Mouse (Mus musculus) midbrain, embryonic 14.5 days (tissue): ENCODE results near the gene Bcl6. TPM values are rescaled to one million over a fixed set of nuclear protein-coding genes. Genes with fewer than 3 reads are reported as not detected.

Experiments
- ATAC-seq: fragments of 200-750 bp; cut with Nextera tagmentation; 2 replicates; pipeline ENCODE4 v1.8.0; 2017; ENCODE audit warnings: moderate number of reproducible peaks, moderate library complexity; ENCODE audit not compliant: low FRiP score, low TSS enrichment
- DNase-seq: peaks from one replicate; pipeline ENCODE4 v3.0.0-alpha.2; 2015
- H3K27ac ChIP-seq: fragments of 300-500 bp; sonication (generic); replicated peaks from 2 replicates; pipeline ENCODE4 v1.5.1; 2014; ENCODE audit warnings: mild to moderate bottlenecking, low read depth, low read length, moderate library complexity
- H3K27me3 ChIP-seq: fragments of 300-500 bp; sonication (generic); 2 replicates; pipeline ENCODE4 v1.6.1; 2014; ENCODE audit warnings: low read length, control low read depth, mixed read lengths; ENCODE audit not compliant: control insufficient read depth, insufficient read depth
- H3K36me3 ChIP-seq: fragments of 300-500 bp; sonication (generic); 2 replicates; pipeline ENCODE4 v1.6.1; 2014; ENCODE audit warnings: low read length, control low read depth; ENCODE audit not compliant: control insufficient read depth, insufficient read depth
- H3K4me1 ChIP-seq: fragments of 300-500 bp; sonication (generic); 2 replicates; pipeline ENCODE4 v1.6.1; 2014; ENCODE audit warnings: mild to moderate bottlenecking, antibody characterized with exemption, low read length, control low read depth; ENCODE audit not compliant: control insufficient read depth, insufficient read depth
- H3K4me2 ChIP-seq: fragments of 300-500 bp; sonication (generic); 2 replicates; pipeline ENCODE4 v1.6.1; 2014; ENCODE audit warnings: mild to moderate bottlenecking, low read length, moderate library complexity
- H3K4me3 ChIP-seq: fragments of 300-500 bp; sonication (generic); replicated peaks from 2 replicates; pipeline ENCODE4 v1.5.1; 2014; ENCODE audit warnings: low read depth, low read length
- H3K9ac ChIP-seq: fragments of 300-500 bp; sonication (generic); replicated peaks from 2 replicates; pipeline ENCODE4 v1.6.1; 2014; ENCODE audit warnings: mild to moderate bottlenecking, low read length, moderate library complexity
- H3K9me3 ChIP-seq: fragments of 300-500 bp; sonication (generic); 2 replicates; pipeline ENCODE4 v1.6.1; 2016; ENCODE audit warnings: low read length, control low read depth, mixed read lengths; ENCODE audit not compliant: control insufficient read depth
- WGBS: fragments of 180-500 bp; shearing (Covaris S2); extraction: QIAGEN DNeasy Blood & Tissue Kit; methylation state at CpG from one replicate; pipeline ENCODE4 v1.1.7; 2014; 5-methylcytosine and 5-hydroxymethylcytosine counted together
- polyA plus RNA-seq: library from polyadenylated mRNA; unstranded; fragments of >200 nt; fragmentation: Nextera tagmentation; extraction: Ambion mirVana; gene quantifications from 2 replicates; pipeline ENCODE4 v1.2.1, GENCODE M21; 2014

Bcl6 gene
- polyA plus RNA-seq, 1 experiment from 2014 or later = 0.26 TPM

- ATAC-seq = no peak
- 75% methylated on average over 1 of the region's 1 CpGs for WGBS
- H3K4me1 ChIP-seq = no peaks in the 10 kb centered on the region
- H3K27me3 ChIP-seq = no peaks in the 10 kb centered on the region
- DNase-seq = no peak
- H3K27ac ChIP-seq = no peak overlapping the region
- no peak overlapping the region for H3K4me2 ChIP-seq
- H3K36me3 ChIP-seq = no peaks in the 10 kb centered on the region
- H3K4me3 ChIP-seq = no peak overlapping the region
- no peak overlapping the region for H3K9ac ChIP-seq
- H3K9me3 ChIP-seq = no peaks in the 10 kb centered on the region
These were observed 33.1 kb upstream of the Bcl6 start for GRCm38 (mm10) chr16:24021722-24022121.

GRCm38 (mm10) chr16:24016742-24017141 lies 28.1 kb upstream of the Bcl6 start:
- DNase-seq = no peak
- H3K9ac ChIP-seq = no peak overlapping the region
- WGBS = 69% methylated on average over 5 of the region's 5 CpGs
- no peak overlapping the region for H3K27ac ChIP-seq
- H3K4me1 ChIP-seq = no peaks in the 10 kb centered on the region
- no peaks in the 10 kb centered on the region for H3K9me3 ChIP-seq
- H3K27me3 ChIP-seq = no peaks in the 10 kb centered on the region
- ATAC-seq = no peak
- H3K4me2 ChIP-seq = no peak overlapping the region
- no peaks in the 10 kb centered on the region for H3K36me3 ChIP-seq
- no peak overlapping the region for H3K4me3 ChIP-seq

DNA sequence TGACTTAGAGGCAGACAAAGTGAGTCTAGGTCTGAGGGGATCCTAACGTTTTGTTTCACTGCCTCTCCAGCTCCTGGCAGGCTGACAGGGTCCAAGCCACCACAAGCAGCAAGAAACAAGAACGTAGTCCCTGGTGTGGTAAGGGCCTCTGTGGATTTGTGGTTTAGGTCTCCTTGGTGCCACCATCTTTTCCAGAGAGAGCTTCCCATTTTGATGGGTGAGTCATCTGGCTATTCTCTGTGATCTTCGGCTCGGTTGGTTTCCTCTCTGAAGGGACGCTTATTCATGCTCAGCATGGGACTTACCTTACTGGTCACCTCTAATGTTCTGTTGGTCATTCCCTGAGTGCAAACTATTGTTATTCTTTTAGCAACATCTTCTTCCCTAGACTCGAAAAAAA lies 27.6 kb upstream of the Bcl6 start:
- no peak for DNase-seq
- H3K27me3 ChIP-seq = no peaks in the 10 kb centered on the region
- WGBS = 39% methylated on average over 6 of the region's 6 CpGs
- H3K27ac ChIP-seq = no peak overlapping the region
- no peak for ATAC-seq
- H3K4me3 ChIP-seq = no peak overlapping the region
- no peak overlapping the region for H3K9ac ChIP-seq
- no peaks in the 10 kb centered on the region for H3K36me3 ChIP-seq
- no peaks in the 10 kb centered on the region for H3K4me1 ChIP-seq
- no peaks in the 10 kb centered on the region for H3K9me3 ChIP-seq
- no peak overlapping the region for H3K4me2 ChIP-seq

GRCm38 (mm10) chr16:24014378-24014777 lies 25.7 kb upstream of the Bcl6 start:
- Histone ChIP-seq H3K4me1 (no peaks in the 10 kb centered on the region), H3K9me3 (no peaks in the 10 kb centered on the region), H3K4me3 (no peak overlapping the region), H3K27ac (no peak overlapping the region), H3K4me2 (no peak overlapping the region), H3K36me3 (no peaks in the 10 kb centered on the region), H3K9ac (no peak overlapping the region), H3K27me3 (no peaks in the 10 kb centered on the region)
- no peak for DNase-seq
- ATAC-seq = no peak
- 93% methylated on average over 3 of the region's 3 CpGs for WGBS

- 48% methylated on average over 3 of the region's 3 CpGs for WGBS
- no peak overlapping the region for H3K4me2 ChIP-seq
- ATAC-seq (no peak), DNase-seq (no peak)
- no peaks in the 10 kb centered on the region for H3K9me3 ChIP-seq
- no peak overlapping the region for H3K9ac ChIP-seq
- no peaks in the 10 kb centered on the region for H3K4me1 ChIP-seq
- no peak overlapping the region for H3K4me3 ChIP-seq
- no peaks in the 10 kb centered on the region for H3K27me3 ChIP-seq
- no peaks in the 10 kb centered on the region for H3K36me3 ChIP-seq
- H3K27ac ChIP-seq = no peak overlapping the region
These were observed 23.4 kb upstream of the Bcl6 start for GRCm38 (mm10) chr16:24012066-24012465.

DNA sequence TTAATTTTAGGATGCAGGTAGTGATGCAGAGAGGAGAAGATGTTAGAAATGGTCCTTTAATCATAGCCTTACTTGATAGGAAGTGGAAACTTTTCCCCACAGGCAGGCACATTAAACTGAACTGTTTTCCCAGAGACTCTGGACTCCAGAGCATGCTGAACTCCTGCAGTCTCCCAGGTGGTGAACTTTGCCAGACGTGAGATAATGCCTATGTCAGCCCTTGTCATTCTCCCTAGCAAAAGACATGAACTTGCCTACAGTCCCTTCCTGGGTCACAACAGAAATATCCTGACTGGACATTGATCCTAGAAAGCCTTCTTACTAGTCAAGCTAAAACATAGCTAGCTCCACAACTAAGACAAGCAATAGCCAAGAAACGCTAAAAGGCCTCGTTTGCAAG lies 22.7 kb upstream of the Bcl6 start:
- 82% methylated on average over 3 of the region's 3 CpGs for WGBS
- H3K9me3 ChIP-seq = no peaks in the 10 kb centered on the region
- H3K4me1 ChIP-seq = no peaks in the 10 kb centered on the region
- no peak overlapping the region for H3K9ac ChIP-seq
- no peaks in the 10 kb centered on the region for H3K27me3 ChIP-seq
- H3K4me3 ChIP-seq = no peak overlapping the region
- H3K36me3 ChIP-seq = no peaks in the 10 kb centered on the region
- ATAC-seq (no peak), DNase-seq (no peak)
- no peak overlapping the region for H3K27ac ChIP-seq
- H3K4me2 ChIP-seq = no peak overlapping the region

- Histone ChIP-seq H3K4me1 (no peaks in the 10 kb centered on the region), H3K4me2 (no peak overlapping the region), H3K27me3 (no peaks in the 10 kb centered on the region), H3K9me3 (no peaks in the 10 kb centered on the region), H3K36me3 (no peaks in the 10 kb centered on the region), H3K4me3 (no peak overlapping the region), H3K9ac (no peak overlapping the region), H3K27ac (no peak overlapping the region)
- no peak for ATAC-seq
- 97% methylated on average over 2 of the region's 2 CpGs for WGBS
- no peak for DNase-seq
These were observed 21.2 kb upstream of the Bcl6 start for GRCm38 (mm10) chr16:24009891-24010290.

- no peaks in the 10 kb centered on the region for H3K4me1 ChIP-seq
These were observed 17.3 kb upstream of the Bcl6 start for GRCm38 (mm10) chr16:24005928-24006327.

GRCm38 (mm10) chr16:23997912-23998311 lies 9.3 kb upstream of the Bcl6 start:
- no peak overlapping the region for H3K27ac ChIP-seq
- no peaks in the 10 kb centered on the region for H3K4me1 ChIP-seq

More at GRCm38 (mm10) chr16:24005928-24006327, 17.3 kb upstream of the Bcl6 start:
- ATAC-seq = no peak
- Histone ChIP-seq H3K4me3 (no peak overlapping the region), H3K27me3 (no peaks in the 10 kb centered on the region), H3K27ac (no peak overlapping the region), H3K9me3 (no peaks in the 10 kb centered on the region), H3K4me2 (no peak overlapping the region), H3K9ac (no peak overlapping the region), H3K36me3 (no peaks in the 10 kb centered on the region)
- DNase-seq = no peak
- 92% methylated on average over 8 of the region's 8 CpGs for WGBS

More at GRCm38 (mm10) chr16:23997912-23998311, 9.3 kb upstream of the Bcl6 start:
- ATAC-seq (no peak), DNase-seq (no peak)
- Histone ChIP-seq H3K4me2 (no peak overlapping the region), H3K9me3 (no peaks in the 10 kb centered on the region), H3K36me3 (no peaks in the 10 kb centered on the region), H3K27me3 (no peaks in the 10 kb centered on the region), H3K4me3 (no peak overlapping the region), H3K9ac (no peak overlapping the region)
- 90% methylated on average over 6 of the region's 6 CpGs for WGBS
